15 mouse cellular contexts compared by ENCODE assay signal in the genomic region with DNA sequence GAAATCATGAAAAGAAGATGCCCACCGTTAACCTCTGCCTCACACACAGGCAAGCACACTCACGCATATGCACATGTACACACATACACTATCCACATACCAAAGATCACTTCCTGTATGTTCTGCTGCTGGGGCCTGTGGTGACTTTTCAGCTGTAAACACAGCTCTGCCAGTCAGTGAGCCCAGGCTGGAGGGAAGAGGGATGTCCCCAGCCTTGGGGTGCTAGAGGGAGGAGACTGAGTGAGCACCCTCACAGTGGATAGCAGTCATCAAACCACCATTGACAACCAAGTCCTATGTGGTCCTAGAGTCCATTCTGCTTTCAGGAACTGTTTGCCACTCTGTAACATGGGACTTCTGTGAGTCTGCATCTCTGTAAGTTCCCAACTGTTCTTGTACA. TPM values are rescaled to one million over a fixed set of nuclear protein-coding genes. Genes with fewer than 3 reads are reported as not detected.
DNase-seq lines count a peak whose midpoint lies in the region; ATAC-seq lines count a peak whose summit lies in the region.
"Had no signal": no experiment of that assay in that cellular context is flagged by ENCODE, and none has a peak within 500 bp of the region (broad histone marks: within the 10 kb centered on the region; RNA-seq: fewer than 3 reads in every experiment).

No protein-coding gene starts in this region.

- peak overlapping the region; percentile 66 for H3K27ac ChIP-seq in heart, embryonic 11.5 days (ENCODE audit: low read depth, low read length)
- H3K27ac ChIP-seq in lung, embryonic 15.5 days: peak overlapping the region; percentile 31; the same call in 1 of the 2 replicates
- H3K27ac ChIP-seq: forebrain, embryonic 15.5 days; liver, embryonic 14.5 days; midbrain, embryonic 15.5 days had no signal

- no peak overlapping the region for H3K4me3 ChIP-seq in heart, embryonic 11.5 days (ENCODE audit: low read depth, low read length)
- H3K4me3 ChIP-seq in lung, embryonic 15.5 days: no peak overlapping the region
- H3K4me3 ChIP-seq: forebrain, embryonic 15.5 days; midbrain, embryonic 15.5 days had no signal

- no peak for DNase-seq in heart, postnatal 36 days
- DNase-seq in lung, postnatal 4 days: no peak
- DNase-seq in natural killer cell, adult 2 months (ENCODE audit: low spot score in 2 of 2): peak; percentile 38 to 50
- no peak for DNase-seq in layer of hippocampus, adult 9-11 months
- DNase-seq in urinary bladder, postnatal 36 days (ENCODE audit: low spot score in 2 of 2): no peak

- intact Hi-C loops in heart, postnatal 36 days (cut with DNase I): loop anchor here (10.0 kb wide), 1 partner anchor 207 kb away; no protein-coding TSS in a partner anchor

- no peak for ATAC-seq in heart, embryonic 11.5 days (replicated peaks; ENCODE audit: insufficient number of reproducible peaks, low FRiP score, low TSS enrichment)
- ATAC-seq in lung, embryonic 15.5 days (ENCODE audit: borderline replicate concordance, extremely low read depth, low FRiP score, low TSS enrichment): no peak
- peak; percentile 21; the same call in 1 of the 2 replicates for ATAC-seq in common myeloid progenitor, adult 5-6 weeks (replicated peaks; ENCODE audit: low read depth, poor library complexity, severe bottlenecking)
- ATAC-seq: forebrain, embryonic 15.5 days; hindbrain, embryonic 16.5 days; midbrain, embryonic 15.5 days had no signal

- H3K4me1 ChIP-seq in heart, embryonic 11.5 days (ENCODE audit: control insufficient read depth, insufficient read depth, low read length): peaks cover 14% of the 10 kb centered on the region
- H3K4me1 ChIP-seq in lung, embryonic 15.5 days: peaks cover 22% of the 10 kb centered on the region

- 74% methylated on average over 2 of the region's 2 CpGs for WGBS in heart, embryonic 11.5 days (ENCODE audit: insufficient replicate concordance)
- 72% methylated on average over 2 of the region's 2 CpGs for WGBS in lung, embryonic 15.5 days

- H3K9ac ChIP-seq in heart, embryonic 11.5 days (ENCODE audit: low read depth, low read length): no peak overlapping the region
- H3K9ac ChIP-seq in lung, embryonic 15.5 days: no peak overlapping the region
- H3K9ac ChIP-seq: forebrain, embryonic 15.5 days; liver, embryonic 14.5 days; midbrain, embryonic 15.5 days had no signal

- H3K36me3 ChIP-seq in heart, embryonic 11.5 days (ENCODE audit: control insufficient read depth, insufficient read depth, low read length): no peaks in the 10 kb centered on the region
- H3K36me3 ChIP-seq in lung, embryonic 15.5 days: no peaks in the 10 kb centered on the region
- H3K36me3 ChIP-seq: forebrain, embryonic 15.5 days; midbrain, embryonic 15.5 days had no signal

- H3K9me3 ChIP-seq in heart, embryonic 11.5 days (replicated peaks; ENCODE audit: control insufficient read depth, low read length): no peaks in the 10 kb centered on the region
- H3K9me3 ChIP-seq in lung, embryonic 15.5 days: no peaks in the 10 kb centered on the region
- H3K9me3 ChIP-seq: forebrain, embryonic 15.5 days; midbrain, embryonic 15.5 days had no signal

- no peaks in the 10 kb centered on the region for H3K27me3 ChIP-seq in heart, embryonic 11.5 days (ENCODE audit: control insufficient read depth, insufficient read depth, low read length)
- H3K27me3 ChIP-seq in lung, embryonic 15.5 days: no peaks in the 10 kb centered on the region
- H3K27me3 ChIP-seq: forebrain, embryonic 15.5 days; midbrain, embryonic 15.5 days had no signal

- H3K4me2 ChIP-seq in heart, embryonic 11.5 days: no peak overlapping the region
- H3K4me2 ChIP-seq in lung, embryonic 15.5 days: no peak overlapping the region
- H3K4me2 ChIP-seq: forebrain, embryonic 15.5 days; midbrain, embryonic 15.5 days had no signal

RNA-seq across cellular contexts. Expression of gene Tpm4, which starts 2.9 kb away (rescaled TPM):
- 405 and 429 TPM in 2 replicates for polyA plus RNA-seq in heart, embryonic 11.5 days (2014; fragmentation: Nextera tagmentation; extraction: Ambion mirVana)
- total RNA-seq in heart, postnatal 36 days (2021): 10 to 100 TPM; 86.3 to 97.2 TPM
- polyA plus RNA-seq in lung, embryonic 15.5 days (2015; fragmentation: Nextera tagmentation; extraction: Ambion mirVana): 896 and 923 TPM in 2 replicates
- 77.0 and 102 TPM in 2 replicates for total RNA-seq in common myeloid progenitor, adult 5-6 weeks (2017)

RNA-seq across cellular contexts. Expression of gene Olfr374, which starts 25.1 kb away (rescaled TPM):
- 0.23 TPM in 1 of 2 replicates, not detected in the other for polyA plus RNA-seq in heart, embryonic 11.5 days (2014; fragmentation: Nextera tagmentation; extraction: Ambion mirVana)
- not detected for total RNA-seq in heart, postnatal 36 days (2021)
- not detected in 2 replicates for polyA plus RNA-seq in lung, embryonic 15.5 days (2015; fragmentation: Nextera tagmentation; extraction: Ambion mirVana)
- not detected in 2 replicates for total RNA-seq in common myeloid progenitor, adult 5-6 weeks (2017)
- total RNA-seq: layer of hippocampus, postnatal 14 days had no signal
- polyA plus RNA-seq: forebrain, embryonic 15.5 days; liver, embryonic 14.5 days had no signal

RNA-seq across cellular contexts. Expression of gene Rab8a, which starts 29.1 kb away (rescaled TPM):
- polyA plus RNA-seq in heart, embryonic 11.5 days (2014; fragmentation: Nextera tagmentation; extraction: Ambion mirVana): 65.5 and 71.6 TPM in 2 replicates
- 10 to 100 TPM; 18.6 to 26.0 TPM for total RNA-seq in heart, postnatal 36 days (2021)
- polyA plus RNA-seq in lung, embryonic 15.5 days (2015; fragmentation: Nextera tagmentation; extraction: Ambion mirVana): 118 and 120 TPM in 2 replicates
- 275 and 303 TPM in 2 replicates for total RNA-seq in common myeloid progenitor, adult 5-6 weeks (2017)

RNA-seq across cellular contexts. Expression of gene Olfr373, which starts 48.9 kb away (rescaled TPM):
- not detected in 2 replicates for polyA plus RNA-seq in heart, embryonic 11.5 days (2014; fragmentation: Nextera tagmentation; extraction: Ambion mirVana)
- not detected for total RNA-seq in heart, postnatal 36 days (2021)
- polyA plus RNA-seq in lung, embryonic 15.5 days (2015; fragmentation: Nextera tagmentation; extraction: Ambion mirVana): not detected in 2 replicates
- total RNA-seq in common myeloid progenitor, adult 5-6 weeks (2017): not detected in 2 replicates
- total RNA-seq: layer of hippocampus, postnatal 14 days had no signal
- polyA plus RNA-seq: C2C12; cortical plate, adult 2 months; forebrain, embryonic 15.5 days; hindbrain, embryonic 16.5 days; liver, embryonic 14.5 days; midbrain, embryonic 15.5 days had no signal

RNA-seq across cellular contexts. Expression of gene Hsh2d, which starts 57.5 kb away (rescaled TPM):
- 0.11 TPM in 1 of 2 replicates, not detected in the other for polyA plus RNA-seq in heart, embryonic 11.5 days (2014; fragmentation: Nextera tagmentation; extraction: Ambion mirVana)
- not detected for total RNA-seq in heart, postnatal 36 days (2021)
- polyA plus RNA-seq in lung, embryonic 15.5 days (2015; fragmentation: Nextera tagmentation; extraction: Ambion mirVana): 0.34 and 0.57 TPM in 2 replicates
- 7.9 and 9.8 TPM in 2 replicates for total RNA-seq in common myeloid progenitor, adult 5-6 weeks (2017)
- total RNA-seq: layer of hippocampus, postnatal 14 days had no signal
- polyA plus RNA-seq: forebrain, embryonic 15.5 days; hindbrain, embryonic 16.5 days; midbrain, embryonic 15.5 days had no signal

Comparison
In these comparisons a context has a peak if more than half of its experiments do, and no peak if none do; other contexts are left out.
1. DNase-seq: peak in natural killer cell, adult 2 months (2 of 2); none in heart, postnatal 36 days (0 of 2), lung, postnatal 4 days (0 of 2), layer of hippocampus, adult 9-11 months (single experiment) and urinary bladder, postnatal 36 days (0 of 2).
2. RNA of gene Rab8a, which starts 29.1 kb away (total RNA-seq): 275 to 303 TPM in common myeloid progenitor, adult 5-6 weeks; 18.6 to 26.0 TPM in heart, postnatal 36 days; every median in the first group is over 10 times any median in the second.